Mouse (Mus musculus): ENCODE data around the gene Rfc5. TPM values are rescaled to one million over a fixed set of nuclear protein-coding genes. Genes with fewer than 3 reads are reported as not detected.

Rfc5 gene
- polyA plus RNA-seq, 1 experiment from 2014 or later: 52.5 TPM

Other genes starting within 250 kb of the Rfc5 start
- 190 and 203 TPM in 2 replicates for gene Pebp1, start 101.4 kb downstream of the Rfc5 start, polyA plus RNA-seq (2015; fragmentation: Nextera tagmentation; extraction: Ambion mirVana)
- 1.4 TPM in 2 replicates for gene Vsig10, start 70.0 kb downstream of the Rfc5 start, polyA plus RNA-seq (2015; fragmentation: Nextera tagmentation; extraction: Ambion mirVana)
- gene Wsb2, start 31.7 kb downstream of the Rfc5 start, polyA plus RNA-seq (2015; fragmentation: Nextera tagmentation; extraction: Ambion mirVana): 26.4 and 30.0 TPM in 2 replicates
- 0.10 and 0.16 TPM in 2 replicates for gene Ksr2, start 25.0 kb upstream of the Rfc5 start, polyA plus RNA-seq (2015; fragmentation: Nextera tagmentation; extraction: Ambion mirVana)

All from liver, embryonic 15.5 days (tissue).